Mouse (Mus musculus) ES-Bruce4 (cell line): ENCODE data around the gene Nrxn3. TPM values are rescaled to one million over a fixed set of nuclear protein-coding genes. Genes with fewer than 3 reads are reported as not detected.

ENCODE experiments used
- H3K27ac ChIP-seq: 2 replicates; pipeline ENCODE4 v1.5.1; 2012; ENCODE audit warnings: low read length, inconsistent platforms; ENCODE audit not compliant: insufficient read depth
- H3K27me3 ChIP-seq: 2 replicates; pipeline ENCODE4 v1.6.1; 2012; ENCODE audit warnings: mild to moderate bottlenecking, low read length, inconsistent platforms; ENCODE audit not compliant: control insufficient read depth, poor library complexity, insufficient read depth, severe bottlenecking
- H3K36me3 ChIP-seq: 2 replicates; pipeline ENCODE4 v1.6.1; 2012; ENCODE audit warnings: inconsistent platforms, mild to moderate bottlenecking, low read length, moderate library complexity; ENCODE audit not compliant: control insufficient read depth, poor library complexity, insufficient read depth, severe bottlenecking
- H3K4me1 ChIP-seq: one replicate; pipeline ENCODE4 v1.8.1; 2011; ENCODE audit warnings: low read length; ENCODE audit not compliant: control insufficient read depth, insufficient read depth
- H3K4me3 ChIP-seq: 2 replicates; pipeline ENCODE4 v1.5.1; 2011; ENCODE audit warnings: low read depth, mild to moderate bottlenecking, low read length
- H3K9ac ChIP-seq: 2 replicates; pipeline ENCODE4 v1.6.1; 2012; ENCODE audit warnings: low read depth, mild to moderate bottlenecking, inconsistent platforms; ENCODE audit not compliant: poor library complexity, severe bottlenecking
- H3K9me3 ChIP-seq: replicated peaks from 2 replicates; pipeline ENCODE4 v1.6.1; 2012; ENCODE audit warnings: mild to moderate bottlenecking, low read length, inconsistent platforms; ENCODE audit not compliant: control insufficient read depth, poor library complexity, insufficient read depth, severe bottlenecking
- CTCF ChIP-seq: IDR thresholded peaks from one replicate; pipeline ENCODE4 v1.8.1; 2011; ENCODE audit warnings: low read depth, low read length
- EP300 ChIP-seq: IDR thresholded peaks from 2 replicates; pipeline ENCODE4 v1.6.1; 2011; ENCODE audit warnings: low read depth, low read length; ENCODE audit not compliant: insufficient read depth
- POLR2A ChIP-seq: IDR thresholded peaks from one replicate; pipeline ENCODE4 v1.8.1; 2011; ENCODE audit warnings: low read length; ENCODE audit not compliant: insufficient read depth
- polyA plus RNA-seq: library from polyadenylated mRNA; stranded (reverse); fragments of >200 nt; gene quantifications from 2 replicates; pipeline ENCODE4 v1.2.4, GENCODE M21; 2011; ENCODE audit warnings: low read depth; ENCODE audit not compliant: missing spikeins, insufficient read depth, insufficient read length

The Nrxn3 gene
- polyA plus RNA-seq, 1 experiment: not detected

DNA sequence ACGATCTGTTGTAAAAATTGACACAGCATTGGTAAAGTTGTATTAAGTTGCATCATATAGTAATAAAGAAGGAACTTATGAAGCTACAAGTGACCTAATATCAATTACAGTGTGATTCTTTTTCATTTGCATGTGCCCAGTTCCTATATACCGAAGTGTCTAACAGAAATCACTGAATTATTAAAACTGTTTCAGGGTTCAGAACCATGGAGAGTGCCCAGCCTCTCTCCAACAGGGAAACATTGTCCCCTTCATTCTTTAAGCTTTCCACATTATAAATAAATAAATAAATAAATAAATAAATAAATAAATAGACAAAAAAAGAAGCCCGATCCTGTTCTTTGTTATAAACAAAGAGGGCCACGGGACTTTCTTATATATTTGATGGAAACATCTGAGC is 140.4 kb downstream of the Nrxn3 start:
- no peak overlapping the region for H3K9ac ChIP-seq
- no peak overlapping the region for H3K27ac ChIP-seq
- no peaks in the 10 kb centered on the region for H3K4me1 ChIP-seq
- TF ChIP-seq EP300 (no peak), CTCF (no peak), POLR2A (no peak)
- H3K27me3 ChIP-seq: no peaks in the 10 kb centered on the region
- H3K4me3 ChIP-seq: no peak overlapping the region
- H3K36me3 ChIP-seq: no peaks in the 10 kb centered on the region
- H3K9me3 ChIP-seq: no peaks in the 10 kb centered on the region

DNA sequence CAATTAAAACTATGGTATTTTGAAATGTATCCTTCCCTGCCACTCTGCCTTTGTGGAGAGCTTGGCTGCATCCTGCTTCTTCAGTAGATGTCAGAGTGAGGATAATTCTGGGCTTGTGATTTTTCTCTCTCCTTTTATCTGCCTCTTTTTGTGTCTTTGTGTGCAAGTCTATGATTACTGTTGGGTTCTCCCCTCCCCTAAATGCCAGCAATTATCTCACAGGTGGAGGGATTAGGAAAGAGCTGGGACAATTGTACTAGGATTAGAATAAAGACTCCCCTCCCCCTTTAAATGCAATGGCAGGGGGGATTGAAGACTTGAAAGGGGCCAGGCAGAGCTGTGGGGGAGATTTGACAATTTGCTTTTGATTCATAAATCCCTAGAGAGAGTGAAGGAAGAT is 145.6 kb downstream of the Nrxn3 start:
- no peak overlapping the region for H3K9ac ChIP-seq
- H3K27ac ChIP-seq: no peak overlapping the region
- H3K9me3 ChIP-seq: no peaks in the 10 kb centered on the region

DNA sequence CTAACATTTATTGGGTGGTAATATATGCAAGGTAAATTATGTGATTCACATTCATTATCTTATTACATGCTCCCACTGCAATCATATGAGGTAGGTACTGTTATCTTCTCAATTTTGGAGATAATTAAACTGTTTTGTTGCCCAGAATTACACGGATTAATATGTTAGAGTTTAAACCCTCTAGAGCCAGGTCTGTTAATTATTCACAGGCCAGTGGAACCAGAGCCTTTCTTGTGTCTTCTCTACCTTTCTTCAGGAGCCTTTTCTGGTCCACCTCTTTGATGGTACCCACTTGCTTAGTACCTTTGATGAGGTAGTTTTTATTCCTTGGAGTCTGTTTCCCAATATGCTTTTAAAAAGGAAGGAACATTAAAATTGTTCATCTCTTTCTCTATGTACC is 174.7 kb downstream of the Nrxn3 start:
- H3K36me3 ChIP-seq: no peaks in the 10 kb centered on the region
- no peak overlapping the region for H3K27ac ChIP-seq
- H3K9ac ChIP-seq: no peak overlapping the region
- TF ChIP-seq EP300 (no peak), CTCF (no peak), POLR2A (no peak)
- H3K4me3 ChIP-seq: no peak overlapping the region
- no peaks in the 10 kb centered on the region for H3K4me1 ChIP-seq
- no peaks in the 10 kb centered on the region for H3K27me3 ChIP-seq
- H3K9me3 ChIP-seq: no peaks in the 10 kb centered on the region

More for the DNA sequence above, 145.6 kb downstream of the Nrxn3 start:
- Histone ChIP-seq H3K27me3 (no peaks in the 10 kb centered on the region), H3K4me1 (no peaks in the 10 kb centered on the region), H3K36me3 (no peaks in the 10 kb centered on the region), H3K4me3 (no peak overlapping the region)
- no peak for TF ChIP-seq CTCF
- TF ChIP-seq POLR2A: no peak
- TF ChIP-seq EP300: no peak

DNA sequence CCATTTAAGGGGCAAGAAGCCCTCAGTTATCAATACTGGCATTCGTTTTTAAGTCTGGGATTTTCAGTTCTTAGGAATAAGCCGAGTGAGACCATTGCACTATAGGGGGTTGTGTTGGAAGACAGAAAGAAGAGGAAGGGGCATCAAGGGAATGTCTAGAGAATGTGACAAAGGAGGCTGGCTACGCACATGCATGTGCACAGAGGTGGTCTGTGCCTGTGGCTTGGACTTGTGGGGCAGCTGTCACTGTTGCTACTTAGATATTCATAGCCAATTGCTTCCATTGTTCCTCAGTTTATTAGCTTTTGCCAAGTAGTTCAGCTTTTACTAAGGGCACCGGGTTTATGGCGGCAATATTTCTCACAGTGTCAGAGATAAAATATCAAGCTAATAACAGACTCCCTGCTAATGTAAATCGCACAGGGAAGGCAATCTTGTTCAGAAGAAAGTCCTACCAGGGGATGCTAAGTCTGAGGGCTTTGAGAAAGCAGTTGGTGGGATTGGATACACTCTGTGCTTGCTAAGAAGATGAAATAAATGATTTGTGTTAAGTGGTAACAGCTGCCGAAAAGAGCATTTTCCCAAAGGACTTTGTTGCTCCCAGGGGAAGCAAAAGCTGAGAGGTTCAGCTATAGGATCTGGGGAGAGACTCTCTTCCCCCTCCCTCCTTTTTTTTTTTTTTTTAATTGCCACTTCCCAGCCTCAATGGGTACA is 177.5 kb downstream of the Nrxn3 start:
- Histone ChIP-seq H3K9me3 (no peaks in the 10 kb centered on the region), H3K4me3 (no peak overlapping the region), H3K9ac (no peak overlapping the region), H3K27me3 (no peaks in the 10 kb centered on the region), H3K36me3 (no peaks in the 10 kb centered on the region), H3K4me1 (no peaks in the 10 kb centered on the region), H3K27ac (no peak overlapping the region)
- no peak for TF ChIP-seq EP300
- TF ChIP-seq CTCF: no peak
- TF ChIP-seq POLR2A: no peak

DNA sequence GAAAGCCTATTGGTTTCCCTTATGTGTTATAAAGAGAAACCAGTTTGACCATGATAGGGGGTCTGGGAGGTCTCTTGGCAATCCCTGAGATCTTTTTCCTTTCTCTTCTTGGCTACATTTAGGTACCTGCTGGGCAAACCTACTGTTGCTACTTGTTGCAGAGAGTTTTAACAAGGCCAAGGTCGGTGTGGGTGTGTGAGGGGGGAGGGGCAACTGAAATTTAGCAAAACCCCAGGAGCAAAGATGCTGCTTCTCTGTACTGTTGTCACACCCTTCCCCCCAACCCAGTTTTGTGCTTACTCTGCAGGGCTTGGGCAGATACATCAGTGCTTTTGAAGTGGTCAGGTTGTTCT is 178.0 kb downstream of the Nrxn3 start:
- Histone ChIP-seq H3K27me3 (no peaks in the 10 kb centered on the region), H3K9ac (no peak overlapping the region), H3K27ac (no peak overlapping the region), H3K36me3 (no peaks in the 10 kb centered on the region), H3K4me3 (no peak overlapping the region), H3K9me3 (no peaks in the 10 kb centered on the region), H3K4me1 (no peaks in the 10 kb centered on the region)
- TF ChIP-seq POLR2A: no peak
- no peak for TF ChIP-seq CTCF
- TF ChIP-seq EP300: no peak

DNA sequence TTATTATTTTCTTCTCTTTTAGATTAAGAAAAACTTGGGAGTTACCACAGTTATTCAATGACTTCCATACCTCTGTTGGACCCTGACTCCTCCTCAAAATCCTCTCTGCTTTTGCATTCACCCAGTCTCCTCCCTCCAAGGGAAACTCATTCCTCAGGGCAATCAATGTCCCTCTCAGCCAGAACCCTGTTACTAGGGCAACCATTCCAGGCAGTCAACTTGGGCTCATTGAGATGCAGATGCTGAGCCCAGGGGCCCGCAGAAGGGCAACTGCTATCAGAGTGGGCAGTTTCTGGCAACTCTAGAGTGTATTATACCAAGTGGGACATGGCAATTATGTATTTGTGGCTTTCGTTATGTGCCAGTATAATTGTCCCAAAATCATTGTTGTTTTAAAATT is 188.1 kb downstream of the Nrxn3 start:
- Histone ChIP-seq H3K4me1 (no peaks in the 10 kb centered on the region), H3K9me3 (no peaks in the 10 kb centered on the region), H3K27ac (no peak overlapping the region), H3K27me3 (no peaks in the 10 kb centered on the region; the same call in 1 of the 2 replicates), H3K4me3 (no peak overlapping the region), H3K9ac (no peak overlapping the region), H3K36me3 (no peaks in the 10 kb centered on the region)
- no peak for TF ChIP-seq POLR2A
- 0 out of 2 replicates have a peak, but pooled peaks have one; percentile 47 for TF ChIP-seq EP300
